Mouse (Mus musculus) frontal cortex, adult (tissue): Measurements from ENCODE around the gene Fam193a.
A peak's percentile ranks its signal among the peaks of the same experiment; 100 is the strongest.

Source experiments
- ATAC-seq: cut with Nextera tagmentation; 2 replicates; pipeline ENCODE4 v1.9.2; 2017; ENCODE audit warnings: mild to moderate bottlenecking, moderate library complexity, mixed read lengths; ENCODE audit not compliant: low TSS enrichment

Gene Fam193a

GRCm38 (mm10) chr5:34461294-34461693 is 91.6 kb downstream of the Fam193a start:
- no peak for ATAC-seq

GRCm38 (mm10) chr5:34461841-34462240 is 92.1 kb downstream of the Fam193a start:
- no peak for ATAC-seq

- ATAC-seq = no peak
Measured at GRCm38 (mm10) chr5:34466079-34466478, 96.3 kb downstream of the Fam193a start.

- ATAC-seq = no peak
Measured at GRCm38 (mm10) chr5:34466648-34467047, 96.9 kb downstream of the Fam193a start.

DNA sequence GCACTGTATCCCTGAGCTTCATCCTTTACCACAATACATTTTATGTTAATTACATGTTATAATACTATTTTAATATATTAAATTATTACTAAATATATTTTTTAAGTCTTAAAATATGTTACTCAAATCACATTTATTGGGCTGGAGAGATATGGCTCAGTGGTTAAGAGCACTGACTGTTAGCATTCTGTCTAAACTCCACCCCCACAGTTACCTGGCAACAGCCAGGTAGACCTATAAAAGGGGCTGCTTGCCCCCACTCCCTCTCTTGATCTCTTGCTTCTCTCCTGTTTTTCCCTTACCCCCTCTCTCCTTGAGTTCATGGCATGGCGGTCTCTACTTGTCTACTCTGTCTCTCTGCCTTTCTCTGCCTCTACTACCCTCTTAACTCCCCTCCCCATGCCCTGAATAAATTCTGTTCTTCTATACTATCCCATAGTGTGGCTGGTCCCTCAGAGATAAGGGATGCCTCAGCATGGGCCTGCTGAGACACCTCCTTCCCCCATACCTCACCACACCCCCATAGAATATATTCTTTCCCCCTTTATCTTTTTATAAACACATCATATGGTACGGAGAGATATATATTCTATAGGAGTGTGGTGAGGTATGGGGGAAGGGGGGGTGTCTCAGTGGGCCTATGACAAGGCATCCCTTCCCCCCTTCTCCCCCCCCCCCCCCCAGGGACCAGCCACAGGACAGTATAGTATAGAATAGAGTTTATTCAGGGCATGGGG is 98.5 kb downstream of the Fam193a start:
- ATAC-seq = no peak

DNA sequence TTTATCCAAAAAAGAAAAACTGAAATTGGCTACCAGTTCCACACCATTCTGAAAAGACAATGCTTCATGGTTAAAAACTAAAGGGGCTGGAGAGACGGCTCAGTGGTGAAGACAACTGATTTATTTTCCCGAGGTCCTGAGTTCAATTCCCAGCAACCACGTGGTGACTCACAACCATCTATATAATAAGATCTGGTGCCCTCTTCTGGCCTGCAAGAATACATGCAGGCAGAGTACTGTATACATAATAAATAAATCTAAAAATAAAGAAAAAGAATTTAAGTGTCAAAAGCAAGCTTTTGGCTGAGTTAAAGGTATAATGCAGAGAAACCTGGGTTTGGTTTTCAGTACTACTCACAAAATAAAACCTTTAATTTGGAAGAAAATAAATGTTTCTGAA is 111.2 kb downstream of the Fam193a start:
- ATAC-seq = no peak

DNA sequence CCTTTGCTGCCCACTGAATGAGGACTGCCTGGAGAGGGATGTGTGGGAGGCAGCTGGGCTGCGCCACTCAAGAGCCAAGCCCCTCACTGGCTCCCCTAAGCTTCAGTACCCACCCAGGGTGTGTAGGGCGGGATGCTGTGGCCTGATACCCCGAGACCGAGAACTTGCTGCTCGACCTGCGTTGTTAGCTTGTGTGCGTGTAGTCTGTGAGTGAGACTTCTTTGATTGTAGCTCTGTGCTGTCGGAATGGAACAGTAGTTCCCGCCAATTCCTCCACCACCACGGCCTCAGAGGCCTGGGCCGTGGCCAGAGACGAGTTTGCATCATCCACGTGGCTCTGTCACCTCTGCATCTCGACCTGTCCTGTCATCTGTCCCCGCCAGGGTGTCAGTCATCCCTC is 116.0 kb downstream of the Fam193a start:
- no peak for ATAC-seq

- peak; percentile 71 for ATAC-seq
Measured at GRCm38 (mm10) chr5:34487320-34488090, 117.8 kb downstream of the Fam193a start.

- no peak for ATAC-seq
Measured at GRCm38 (mm10) chr5:34488741-34489417, 119.1 kb downstream of the Fam193a start.

GRCm38 (mm10) chr5:34489418-34489787 is 119.7 kb downstream of the Fam193a start:
- ATAC-seq = no peak

DNA sequence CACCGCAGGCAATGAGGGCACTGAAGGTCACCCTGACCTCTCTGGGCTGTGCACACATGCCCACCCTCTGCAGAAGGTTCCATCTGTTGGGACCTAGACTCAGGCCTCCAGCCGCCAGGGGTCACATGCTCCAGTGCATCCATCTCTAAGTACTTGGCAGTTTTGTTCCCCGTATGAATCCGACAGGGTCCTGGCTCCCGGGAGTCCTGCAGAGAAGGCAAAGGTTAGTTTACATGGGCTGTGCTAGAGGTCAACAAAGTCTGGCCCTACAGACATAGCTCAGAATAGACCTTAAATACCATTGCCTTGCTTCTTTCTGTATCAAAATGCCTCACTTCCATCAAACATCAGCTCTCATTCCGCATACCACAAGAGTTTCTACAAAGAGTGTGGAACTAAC is 127.0 kb downstream of the Fam193a start:
- ATAC-seq = no peak

DNA sequence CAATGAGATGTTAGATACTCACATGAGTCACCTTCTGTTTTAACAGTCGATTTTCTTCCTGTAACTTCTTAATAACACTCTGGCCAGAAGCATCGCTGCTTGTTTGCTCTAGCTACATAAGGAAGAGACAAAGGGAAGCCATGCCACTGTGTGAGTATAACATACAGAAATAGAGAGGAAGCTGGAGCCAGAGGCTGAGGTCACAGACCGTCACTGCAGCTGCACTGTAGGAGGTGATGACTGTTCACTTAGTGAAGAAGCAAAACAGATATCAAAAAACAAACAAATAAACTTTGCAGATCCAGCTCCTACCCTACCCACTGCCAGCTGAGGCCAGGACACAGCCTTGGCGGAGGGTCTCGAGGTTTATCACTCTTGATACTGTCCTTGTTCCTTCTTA is 131.2 kb downstream of the Fam193a start:
- no peak for ATAC-seq

- no peak for ATAC-seq
Measured at GRCm38 (mm10) chr5:34501588-34501987, 131.9 kb downstream of the Fam193a start.

DNA sequence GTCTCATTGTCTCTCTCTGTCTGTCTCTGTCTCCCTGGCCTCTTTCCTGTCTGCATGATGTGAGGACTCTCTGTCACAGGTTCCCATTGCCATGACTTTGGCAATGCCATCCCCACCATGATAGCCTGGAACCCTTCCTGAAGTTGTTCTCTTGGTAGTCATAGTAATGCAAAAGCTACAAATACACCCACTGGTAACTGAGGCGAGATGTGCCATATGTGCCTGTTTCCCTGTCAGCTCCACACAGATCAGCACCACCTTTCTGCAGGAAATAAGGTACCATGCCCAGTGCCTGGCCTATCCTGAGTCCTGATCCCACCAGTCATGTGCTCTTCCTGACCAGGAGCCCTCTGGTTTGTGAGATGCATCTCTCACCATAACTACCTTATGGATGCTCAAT is 132.7 kb downstream of the Fam193a start:
- peak; percentile 47; the same call in 1 of the 2 replicates for ATAC-seq

GRCm38 (mm10) chr5:34502821-34503220 is 133.1 kb downstream of the Fam193a start:
- no peak for ATAC-seq

DNA sequence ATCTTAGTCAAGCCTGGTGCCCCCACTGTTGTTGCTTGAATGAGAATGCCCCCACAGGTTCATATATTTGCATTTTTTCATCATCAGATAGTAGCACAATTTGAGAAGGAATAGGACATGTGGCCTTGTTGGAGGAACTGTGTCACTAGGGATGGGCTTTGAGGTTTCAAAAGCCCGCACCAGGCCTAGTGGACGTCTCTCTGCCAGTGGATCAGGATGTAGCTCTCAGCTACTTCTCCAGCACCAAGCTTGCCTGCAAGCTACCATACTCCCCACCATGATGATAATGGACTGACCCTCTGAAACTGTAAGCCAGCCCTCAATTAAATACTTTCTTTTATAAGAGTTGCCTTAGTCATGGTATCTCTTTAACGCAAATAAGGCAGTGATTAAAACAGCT is 142.8 kb downstream of the Fam193a start:
- no peak for ATAC-seq

- peak; percentile 95 for ATAC-seq
Measured at GRCm38 (mm10) chr5:34513466-34514217, 143.9 kb downstream of the Fam193a start, which contains the start of gene Tnip2. TSS of gene Tnip2 (minus strand) at chr5:34513991.

DNA sequence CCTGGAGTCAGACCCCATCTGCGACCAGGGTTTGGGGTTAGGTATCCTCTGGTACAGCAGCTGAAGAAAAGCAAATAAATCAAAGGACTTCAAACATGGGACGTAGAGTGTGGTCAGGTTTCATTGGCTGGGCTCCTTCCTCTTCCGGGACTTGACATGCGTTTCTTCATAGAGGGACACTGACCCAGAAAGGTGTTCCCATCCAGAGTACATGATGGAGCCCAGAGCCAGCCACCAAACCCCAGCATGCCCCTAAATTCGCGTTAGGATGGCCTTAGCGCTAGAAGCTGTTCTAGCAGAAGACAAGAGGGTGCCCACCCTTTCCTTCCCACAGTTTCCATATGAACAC is 144.5 kb downstream of the Fam193a start:
- ATAC-seq = no peak

DNA sequence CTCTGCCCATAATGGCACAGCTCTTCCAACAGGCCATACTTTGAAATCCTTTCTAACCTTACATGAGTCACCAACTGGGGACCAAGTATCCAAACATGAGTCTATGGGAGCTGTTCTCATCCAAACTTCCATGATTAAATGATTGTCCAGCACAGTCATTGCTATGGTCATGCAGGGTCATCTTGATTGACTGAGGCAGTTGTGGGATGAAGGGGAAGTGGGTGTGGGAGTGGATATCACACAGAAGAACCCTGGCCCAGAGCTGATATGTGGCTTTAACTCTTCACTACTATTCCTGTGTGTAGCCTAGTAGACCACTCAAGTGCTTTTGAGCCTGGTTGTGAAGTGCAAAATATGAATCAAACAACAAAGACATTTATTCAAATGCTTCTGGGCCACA is 145.4 kb downstream of the Fam193a start:
- no peak for ATAC-seq

DNA sequence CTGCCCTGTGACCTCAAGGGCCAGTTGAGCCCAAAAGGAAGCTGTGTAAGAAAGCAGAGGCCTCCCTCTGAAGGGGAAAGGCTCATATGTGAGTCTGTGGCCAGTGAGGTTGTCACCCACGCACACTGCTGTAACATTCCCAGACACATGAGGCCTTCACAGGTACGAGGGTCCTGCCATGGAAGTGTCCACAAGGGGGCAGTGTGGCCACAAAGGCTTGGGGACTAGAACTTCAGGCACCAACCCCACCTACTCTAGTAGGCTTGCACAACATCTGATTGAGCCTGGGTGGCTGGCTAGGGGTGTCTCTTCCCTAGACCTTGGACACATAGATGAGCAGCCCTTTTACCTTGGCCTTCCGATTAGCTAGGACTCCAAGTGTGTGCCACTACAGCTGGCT is 148.2 kb downstream of the Fam193a start:
- ATAC-seq = peak; percentile 36; the same call in 1 of the 2 replicates

- ATAC-seq = no peak
Measured at GRCm38 (mm10) chr5:34519389-34519910, 149.7 kb downstream of the Fam193a start.
